Mouse (Mus musculus): ENCODE measurements around the gene Atf1. TPM values are rescaled to one million over a fixed set of nuclear protein-coding genes. Genes with fewer than 3 reads are reported as not detected.

Gene Atf1
- total RNA-seq, 4 experiments from 2014 or later = 24.1 to 28.2 (median 25.9) TPM

GRCm38 (mm10) chr15:100215092-100215491, 12.5 kb upstream of the Atf1 start:
- DNase-seq (ENCODE audit: low spot score in 2 of 2) = no peak

GRCm38 (mm10) chr15:100216173-100216572, 11.4 kb upstream of the Atf1 start:
- DNase-seq (ENCODE audit: low spot score in 2 of 2) = no peak

GRCm38 (mm10) chr15:100218018-100218417, 9.6 kb upstream of the Atf1 start:
- DNase-seq (ENCODE audit: low spot score in 2 of 2) = no peak

- DNase-seq (ENCODE audit: low spot score in 2 of 2) = no peak
Measured at GRCm38 (mm10) chr15:100219396-100219795, 8.2 kb upstream of the Atf1 start.

- DNase-seq (ENCODE audit: low spot score in 2 of 2) = no peak
Measured at GRCm38 (mm10) chr15:100220916-100221315, 6.7 kb upstream of the Atf1 start.

GRCm38 (mm10) chr15:100225381-100225780, 2.2 kb upstream of the Atf1 start:
- DNase-seq (ENCODE audit: low spot score in 2 of 2) = no peak

- no peak for DNase-seq (ENCODE audit: low spot score in 2 of 2)
Measured at GRCm38 (mm10) chr15:100225891-100226290, 1.7 kb upstream of the Atf1 start.

- peak in 1 of 2 experiments; percentile 74 for DNase-seq (ENCODE audit: low spot score in 2 of 2)
Measured at GRCm38 (mm10) chr15:100227031-100227662, 472 bp upstream of the Atf1 start.

GRCm38 (mm10) chr15:100228535-100229336, 1.1 kb downstream of the Atf1 start:
- DNase-seq (ENCODE audit: low spot score in 2 of 2) = no peak

- no peak for DNase-seq (ENCODE audit: low spot score in 2 of 2)
Measured at GRCm38 (mm10) chr15:100230655-100231054, 3.0 kb downstream of the Atf1 start.

GRCm38 (mm10) chr15:100231616-100232525, 4.3 kb downstream of the Atf1 start:
- DNase-seq (ENCODE audit: low spot score in 2 of 2) = no peak

- no peak for DNase-seq (ENCODE audit: low spot score in 2 of 2)
Measured at GRCm38 (mm10) chr15:100235208-100235965, 7.8 kb downstream of the Atf1 start.

- DNase-seq (ENCODE audit: low spot score in 2 of 2) = no peak
Measured at GRCm38 (mm10) chr15:100236952-100237351, 9.3 kb downstream of the Atf1 start.

GRCm38 (mm10) chr15:100241780-100242179, 14.2 kb downstream of the Atf1 start:
- DNase-seq (ENCODE audit: low spot score in 2 of 2) = no peak

- DNase-seq (ENCODE audit: low spot score in 2 of 2) = no peak
Measured at GRCm38 (mm10) chr15:100245951-100246350, 18.3 kb downstream of the Atf1 start.

- DNase-seq (ENCODE audit: low spot score in 2 of 2) = no peak
Measured at GRCm38 (mm10) chr15:100247296-100247695, 19.7 kb downstream of the Atf1 start.

- no peak for DNase-seq (ENCODE audit: low spot score in 2 of 2)
Measured at GRCm38 (mm10) chr15:100248665-100249433, 21.2 kb downstream of the Atf1 start.

GRCm38 (mm10) chr15:100251153-100251780, 23.6 kb downstream of the Atf1 start:
- no peak for DNase-seq (ENCODE audit: low spot score in 2 of 2)

GRCm38 (mm10) chr15:100256386-100256785, 28.8 kb downstream of the Atf1 start:
- no peak for DNase-seq (ENCODE audit: low spot score in 2 of 2)

GRCm38 (mm10) chr15:100257305-100257704, 29.7 kb downstream of the Atf1 start:
- DNase-seq (ENCODE audit: low spot score in 2 of 2) = no peak
